Mouse (Mus musculus) midbrain, embryonic 15.5 days (tissue): Measurements from ENCODE around the gene Raver1. TPM values are rescaled to one million over a fixed set of nuclear protein-coding genes. Genes with fewer than 3 reads are reported as not detected.
A peak's percentile ranks its signal among the peaks of the same experiment; 100 is the strongest.

Experiments
- ATAC-seq: fragments of 200-750 bp; cut with Nextera tagmentation; replicated peaks from 2 replicates; pipeline ENCODE4 v1.8.0; 2017; ENCODE audit warnings: moderate TSS enrichment
- H3K27ac ChIP-seq: fragments of 300-500 bp; sonication (generic); 2 replicates; pipeline ENCODE4 v1.5.1; 2015; ENCODE audit warnings: mild to moderate bottlenecking, inconsistent platforms
- H3K27me3 ChIP-seq: fragments of 300-500 bp; sonication (generic); replicated peaks from 2 replicates; pipeline ENCODE4 v1.6.1; 2015; ENCODE audit warnings: inconsistent platforms
- H3K36me3 ChIP-seq: fragments of 300-500 bp; sonication (generic); replicated peaks from 2 replicates; pipeline ENCODE4 v1.6.1; 2015; ENCODE audit warnings: inconsistent platforms
- H3K4me1 ChIP-seq: fragments of 300-500 bp; sonication (generic); 2 replicates; pipeline ENCODE4 v1.6.1; 2015; ENCODE audit warnings: inconsistent platforms
- H3K4me2 ChIP-seq: fragments of 300-500 bp; sonication (generic); 2 replicates; pipeline ENCODE4 v1.6.1; 2015; ENCODE audit warnings: inconsistent platforms, mild to moderate bottlenecking, moderate library complexity
- H3K4me3 ChIP-seq: fragments of 300-500 bp; sonication (generic); 2 replicates; pipeline ENCODE4 v1.5.1; 2015; ENCODE audit warnings: mild to moderate bottlenecking, inconsistent platforms
- H3K9ac ChIP-seq: fragments of 300-500 bp; sonication (generic); 2 replicates; pipeline ENCODE4 v1.6.1; 2015; ENCODE audit warnings: mild to moderate bottlenecking, inconsistent platforms
- H3K9me3 ChIP-seq: fragments of 300-500 bp; sonication (generic); 2 replicates; pipeline ENCODE4 v1.6.1; 2016; ENCODE audit warnings: inconsistent platforms
- WGBS: fragments of 180-500 bp; shearing (Covaris S2); methylation state at CpG from one replicate; pipeline ENCODE4 v1.1.7; 2015; ENCODE audit warnings: mixed read lengths; 5-methylcytosine and 5-hydroxymethylcytosine counted together
- polyA plus RNA-seq: library from polyadenylated mRNA; unstranded; fragments of >200 nt; fragmentation: Nextera tagmentation; extraction: Ambion mirVana; gene quantifications from 2 replicates; pipeline ENCODE4 v1.2.1, GENCODE M21; 2015

The Raver1 gene
- polyA plus RNA-seq, 1 experiment from 2014 or later = 35.0 TPM

- no peaks in the 10 kb centered on the region for H3K36me3 ChIP-seq
- no peak overlapping the region for H3K9ac ChIP-seq
- no peaks in the 10 kb centered on the region for H3K27me3 ChIP-seq
- no peak overlapping the region for H3K27ac ChIP-seq
- 86% methylated on average over 8 of the region's 8 CpGs for WGBS
- no peak overlapping the region for H3K4me3 ChIP-seq
- H3K4me2 ChIP-seq = no peak overlapping the region
- H3K9me3 ChIP-seq = no peaks in the 10 kb centered on the region
- ATAC-seq = no peak
- H3K4me1 ChIP-seq = no peaks in the 10 kb centered on the region
These were observed 6.0 kb upstream of the Raver1 start for GRCm38 (mm10) chr9:21097793-21098192.

DNA sequence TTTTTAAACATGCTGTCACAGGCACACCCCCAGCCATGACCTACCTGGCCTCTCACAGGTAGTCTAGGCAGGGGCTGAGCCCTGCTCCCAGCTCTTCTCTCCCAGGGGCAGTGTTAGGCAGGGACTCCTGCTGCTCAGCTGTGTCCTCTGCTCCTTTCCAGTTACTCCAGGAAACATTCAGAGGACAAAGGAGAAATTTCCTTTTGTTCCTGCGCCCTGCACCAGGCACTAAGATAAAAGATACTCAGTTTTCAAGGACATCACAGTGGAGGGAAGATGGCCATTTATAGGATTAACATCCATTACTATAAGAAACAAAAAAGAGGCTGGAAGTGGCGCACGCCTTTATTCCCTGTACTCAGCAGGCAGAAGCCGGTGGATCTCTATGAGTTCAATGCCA lies 4.2 kb upstream of the Raver1 start:
- WGBS = 55% methylated on average over 4 of the region's 4 CpGs
- no peak overlapping the region for H3K27ac ChIP-seq
- H3K4me2 ChIP-seq = no peak overlapping the region

DNA sequence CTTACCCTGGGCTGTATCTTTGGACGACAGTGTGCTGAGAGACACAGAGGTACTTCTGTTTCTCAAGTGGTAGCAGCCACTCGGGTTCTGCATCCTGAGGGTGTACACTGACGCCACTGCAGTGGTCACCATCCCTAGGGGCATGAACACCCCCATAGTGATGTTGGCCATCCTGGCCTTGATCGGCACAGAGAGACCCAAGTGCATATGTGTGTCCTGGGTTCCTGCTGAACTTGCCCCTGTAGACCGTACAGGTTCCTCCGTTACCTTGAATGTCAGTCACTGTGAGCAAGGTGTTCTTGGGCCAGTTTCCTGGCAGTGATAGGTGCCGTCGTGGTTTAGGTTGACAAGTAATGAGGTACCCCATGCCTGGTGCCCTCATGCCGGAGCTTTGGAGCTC lies 1.6 kb upstream of the Raver1 start:
- WGBS = 92% methylated on average over 9 of the region's 9 CpGs
- Histone ChIP-seq H3K4me1 (peaks cover 21% of the 10 kb centered on the region), H3K27ac (no peak overlapping the region), H3K4me2 (no peak overlapping the region), H3K9me3 (no peaks in the 10 kb centered on the region), H3K36me3 (peaks cover 6% of the 10 kb centered on the region; the same call in 1 of the 2 replicates), H3K9ac (no peak overlapping the region), H3K27me3 (no peaks in the 10 kb centered on the region), H3K4me3 (no peak overlapping the region)
- no peak for ATAC-seq

More for the DNA sequence above, 4.2 kb upstream of the Raver1 start:
- Histone ChIP-seq H3K4me3 (no peak overlapping the region), H3K36me3 (no peaks in the 10 kb centered on the region), H3K9me3 (no peaks in the 10 kb centered on the region), H3K9ac (no peak overlapping the region; the same call in 1 of the 2 replicates), H3K27me3 (no peaks in the 10 kb centered on the region), H3K4me1 (peaks cover 3% of the 10 kb centered on the region)
- no peak for ATAC-seq

DNA sequence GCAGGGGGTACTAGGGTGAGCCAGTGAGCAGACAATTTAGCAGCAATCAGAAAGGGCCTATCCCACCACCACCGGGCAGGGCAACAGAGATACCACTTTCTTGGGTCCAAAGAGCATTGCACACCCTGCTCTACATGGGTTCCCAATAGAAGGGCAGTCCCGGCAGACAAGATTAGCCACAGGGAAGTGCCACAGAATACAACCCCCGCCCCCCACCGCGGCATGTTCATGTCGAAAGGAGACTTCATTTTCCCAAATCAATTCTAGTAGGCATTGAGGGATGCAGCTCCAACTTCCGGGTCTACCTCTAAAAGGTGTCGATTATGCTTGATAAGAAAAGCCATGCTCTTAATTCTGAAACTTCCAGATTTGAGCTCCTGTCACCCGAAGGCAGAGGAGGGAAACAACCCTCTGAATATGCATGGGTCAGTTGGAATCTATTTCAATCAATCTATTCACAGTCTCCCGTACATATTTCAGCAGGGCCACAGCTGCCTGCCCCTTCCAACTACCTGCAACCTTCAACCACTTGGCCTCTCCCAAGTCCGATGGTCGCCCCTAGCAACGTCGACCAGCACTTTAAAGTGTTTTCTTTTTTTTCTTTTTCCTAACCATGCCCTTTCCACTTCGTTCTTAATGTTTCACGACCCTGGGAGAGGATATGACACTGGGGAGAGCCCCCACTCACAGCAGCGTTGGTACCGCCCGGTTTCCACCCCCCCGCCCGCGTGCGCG lies 669 bp downstream of the Raver1 start:
- H3K4me3 ChIP-seq = peak overlapping the region; percentile 78
- ATAC-seq = peak; percentile 46
- WGBS = 3% methylated on average over 24 of the region's 24 CpGs
- H3K9ac ChIP-seq = peak overlapping the region; percentile 67
- H3K27me3 ChIP-seq = no peaks in the 10 kb centered on the region
- H3K36me3 ChIP-seq = peaks cover 21% of the 10 kb centered on the region
- H3K4me1 ChIP-seq = peaks cover 25% of the 10 kb centered on the region
- H3K27ac ChIP-seq = peak overlapping the region; percentile 95
- H3K4me2 ChIP-seq = peak overlapping the region; percentile 89
- no peaks in the 10 kb centered on the region for H3K9me3 ChIP-seq

DNA sequence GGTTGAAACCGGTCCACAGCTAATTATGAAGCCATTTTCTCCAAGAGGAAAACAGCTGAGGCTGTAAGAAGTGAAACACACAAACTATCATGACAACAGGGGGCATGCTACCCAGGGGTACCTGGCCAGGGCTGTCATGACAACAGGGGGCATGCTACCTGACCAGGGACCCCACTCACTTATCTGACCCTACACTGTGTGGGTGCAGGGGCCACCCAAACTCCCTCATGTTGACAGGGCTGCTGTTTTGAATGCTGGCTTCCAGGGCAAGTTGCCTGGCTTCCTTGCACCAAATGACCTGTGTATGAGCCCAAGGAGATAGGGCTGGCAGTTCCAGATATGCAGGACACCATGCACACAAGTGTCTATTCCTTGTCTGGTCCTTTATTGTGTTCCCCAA lies 1.3 kb downstream of the Raver1 start:
- ATAC-seq = no peak
- peaks cover 25% of the 10 kb centered on the region for H3K4me1 ChIP-seq
- WGBS = 96% methylated on average over 1 of the region's 1 CpGs

GRCm38 (mm10) chr9:21083324-21083723 lies 8.5 kb downstream of the Raver1 start:
- WGBS = 70% methylated on average over 3 of the region's 3 CpGs
- no peak overlapping the region for H3K27ac ChIP-seq
- H3K4me3 ChIP-seq = no peak overlapping the region
- ATAC-seq = no peak
- no peaks in the 10 kb centered on the region for H3K27me3 ChIP-seq
- no peak overlapping the region for H3K9ac ChIP-seq
- H3K4me1 ChIP-seq = 0 out of 2 replicates have a peak, but pooled peaks cover 4% of the 10 kb centered on the region
- H3K36me3 ChIP-seq = peaks cover 66% of the 10 kb centered on the region
- no peak overlapping the region for H3K4me2 ChIP-seq
- H3K9me3 ChIP-seq = no peaks in the 10 kb centered on the region

More for the DNA sequence above, 1.3 kb downstream of the Raver1 start:
- Histone ChIP-seq H3K9me3 (no peaks in the 10 kb centered on the region), H3K4me2 (peak overlapping the region; percentile 89), H3K27ac (no peak overlapping the region), H3K36me3 (peaks cover 27% of the 10 kb centered on the region), H3K9ac (peak overlapping the region; percentile 67), H3K4me3 (peak overlapping the region; percentile 78), H3K27me3 (no peaks in the 10 kb centered on the region)

GRCm38 (mm10) chr9:21081127-21081526 lies 10.7 kb downstream of the Raver1 start:
- no peaks in the 10 kb centered on the region for H3K4me1 ChIP-seq
- no peak overlapping the region for H3K9ac ChIP-seq
- no peaks in the 10 kb centered on the region for H3K9me3 ChIP-seq
- no peak for ATAC-seq
- no peak overlapping the region for H3K4me2 ChIP-seq
- H3K4me3 ChIP-seq = no peak overlapping the region
- H3K27ac ChIP-seq = no peak overlapping the region
- no peaks in the 10 kb centered on the region for H3K27me3 ChIP-seq
- H3K36me3 ChIP-seq = peaks cover 68% of the 10 kb centered on the region
- WGBS = 87% methylated on average over 9 of the region's 9 CpGs

DNA sequence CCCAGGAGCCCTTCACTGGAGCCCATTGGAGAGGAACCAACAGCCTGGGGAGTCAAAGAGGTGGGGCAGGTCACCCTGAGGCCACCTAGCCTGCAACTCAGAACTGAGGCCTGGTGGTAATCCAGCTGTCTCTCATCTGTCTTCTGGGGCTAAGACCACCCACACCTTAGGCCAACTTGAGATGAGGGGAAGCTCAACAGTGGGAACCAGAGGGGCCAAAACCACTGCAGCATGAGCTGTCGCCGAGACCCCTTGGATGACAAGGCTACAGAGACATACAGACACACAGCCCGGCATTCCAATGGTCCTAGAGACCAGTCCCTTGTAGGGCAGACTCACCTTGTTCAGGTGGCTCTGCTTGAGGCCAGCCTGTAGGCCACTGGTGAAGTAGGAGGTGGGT lies 16.2 kb downstream of the Raver1 start:
- Histone ChIP-seq H3K4me3 (no peak overlapping the region), H3K36me3 (peaks cover 39% of the 10 kb centered on the region), H3K27ac (no peak overlapping the region), H3K27me3 (no peaks in the 10 kb centered on the region), H3K9me3 (no peaks in the 10 kb centered on the region), H3K9ac (no peak overlapping the region), H3K4me2 (no peak overlapping the region), H3K4me1 (peaks cover 22% of the 10 kb centered on the region)
- 91% methylated on average over 3 of the region's 3 CpGs for WGBS
- ATAC-seq = no peak

DNA sequence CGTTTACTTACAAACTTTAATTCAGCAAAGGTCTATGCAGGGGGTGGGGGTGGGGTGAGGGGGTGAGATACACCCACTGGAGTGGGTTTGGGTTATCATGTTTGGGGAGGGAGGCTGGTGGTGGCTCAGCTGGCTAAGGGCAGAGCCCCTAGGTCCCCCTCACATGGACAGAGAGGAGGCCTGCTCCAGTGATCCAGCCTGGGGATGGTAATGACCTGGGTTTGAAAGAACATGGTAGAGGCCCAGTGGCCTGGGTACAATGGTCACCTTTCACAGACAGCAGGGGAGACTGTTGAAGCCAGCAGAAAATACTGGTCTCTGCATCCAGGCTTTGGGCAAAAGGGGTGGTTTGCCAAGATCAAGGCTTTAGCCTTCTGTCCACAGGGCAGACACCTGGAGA lies 17.6 kb downstream of the Raver1 start:
- ATAC-seq = no peak
- no peak overlapping the region for H3K4me2 ChIP-seq
- 0 out of 2 replicates have a peak overlapping the region, but pooled peaks have one; percentile 65 for H3K27ac ChIP-seq
- peaks cover 25% of the 10 kb centered on the region for H3K36me3 ChIP-seq
- no peak overlapping the region for H3K9ac ChIP-seq
- H3K9me3 ChIP-seq = no peaks in the 10 kb centered on the region
- 88% methylated on average over 1 of the region's 1 CpGs for WGBS
- no peaks in the 10 kb centered on the region for H3K27me3 ChIP-seq
- no peak overlapping the region for H3K4me3 ChIP-seq
- H3K4me1 ChIP-seq = peaks cover 22% of the 10 kb centered on the region

DNA sequence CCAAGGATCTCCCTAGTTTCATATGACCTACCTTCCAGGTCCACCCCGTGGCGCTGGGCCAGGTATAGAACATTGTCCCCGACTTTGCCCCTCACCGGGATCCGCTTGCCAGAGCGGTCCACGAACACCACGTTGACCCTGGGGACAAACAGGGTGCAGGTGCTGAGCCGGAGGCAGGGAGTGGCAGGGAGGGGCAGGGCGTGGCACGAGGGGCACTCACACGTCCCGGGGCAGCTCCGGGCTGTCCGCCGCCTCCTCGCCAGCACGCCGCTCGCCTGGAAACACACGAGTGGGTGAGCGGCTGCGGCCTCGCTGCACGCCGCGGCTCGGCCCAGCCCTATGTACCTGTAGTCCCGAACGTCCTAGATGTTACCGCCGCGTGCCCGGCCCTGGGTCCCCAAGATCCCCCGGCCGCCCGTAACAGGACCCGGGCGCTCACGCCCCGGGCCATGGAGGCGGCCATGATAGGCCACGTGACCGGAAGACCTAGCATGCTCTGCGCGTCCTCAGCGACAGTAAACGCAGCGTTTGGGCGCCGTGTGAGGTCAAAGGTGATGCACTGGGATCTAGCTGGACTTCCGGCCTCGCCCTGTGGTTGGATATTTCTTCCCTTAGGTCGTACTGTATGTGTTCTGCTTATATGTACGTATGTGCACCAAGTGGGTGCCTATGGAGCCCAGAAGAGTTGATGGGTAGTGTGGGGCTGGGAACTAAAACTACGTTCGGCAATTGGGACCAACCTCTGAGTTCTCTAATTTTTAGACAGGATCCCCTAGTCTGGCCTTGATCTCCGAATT lies 18.6 kb downstream of the Raver1 start, which contains the start of the genes Gm49373 and Fdx1l:
Gene Gm49373, minus strand, starts transcription at position 53 of the 797 bp plus-strand sequence.
Gene Fdx1l, minus strand, starts transcription at position 571 of the 797 bp plus-strand sequence.
- peaks cover 19% of the 10 kb centered on the region for H3K36me3 ChIP-seq
- peak within 1 kb of the TSS; percentile 75 for H3K4me3 ChIP-seq
- no peaks in the 10 kb centered on the region for H3K9me3 ChIP-seq
- H3K27ac ChIP-seq = peak within 1 kb of the TSS; percentile 65
- WGBS = 3% methylated on average over 58 of the region's 58 CpGs
- H3K4me2 ChIP-seq = peak within 1 kb of the TSS; percentile 84
- no peaks in the 10 kb centered on the region for H3K27me3 ChIP-seq
- ATAC-seq = peak; percentile 95
- H3K4me1 ChIP-seq = peaks cover 22% of the 10 kb centered on the region
- peak within 1 kb of the TSS; percentile 73 for H3K9ac ChIP-seq

DNA sequence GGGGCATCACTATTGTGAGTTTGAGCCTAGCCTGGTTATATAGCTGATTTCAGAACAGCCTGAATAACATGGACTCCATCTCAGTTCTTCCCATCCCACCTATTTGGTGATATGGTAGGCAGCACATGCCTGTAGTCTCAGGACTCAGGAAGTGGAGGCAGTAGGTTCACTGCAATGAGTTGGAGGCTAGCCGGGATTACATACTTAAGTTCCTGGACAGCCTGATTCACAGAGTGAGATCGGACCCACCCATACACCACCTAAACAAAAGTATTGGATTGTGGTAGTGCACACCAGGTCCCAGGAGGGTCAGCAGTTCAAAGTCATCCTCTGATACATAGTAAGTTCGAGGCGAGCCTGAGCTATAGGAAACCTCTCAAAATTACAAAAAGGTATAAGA lies 19.2 kb downstream of the Raver1 start:
- Histone ChIP-seq H3K4me2 (peak overlapping the region; percentile 84), H3K9me3 (no peaks in the 10 kb centered on the region), H3K9ac (peak overlapping the region; percentile 73), H3K4me1 (peaks cover 22% of the 10 kb centered on the region), H3K27me3 (no peaks in the 10 kb centered on the region), H3K4me3 (peak overlapping the region; percentile 75), H3K27ac (no peak overlapping the region), H3K36me3 (peaks cover 18% of the 10 kb centered on the region)
- ATAC-seq = peak; percentile 29
- 22% methylated on average over 4 of the region's 4 CpGs for WGBS

DNA sequence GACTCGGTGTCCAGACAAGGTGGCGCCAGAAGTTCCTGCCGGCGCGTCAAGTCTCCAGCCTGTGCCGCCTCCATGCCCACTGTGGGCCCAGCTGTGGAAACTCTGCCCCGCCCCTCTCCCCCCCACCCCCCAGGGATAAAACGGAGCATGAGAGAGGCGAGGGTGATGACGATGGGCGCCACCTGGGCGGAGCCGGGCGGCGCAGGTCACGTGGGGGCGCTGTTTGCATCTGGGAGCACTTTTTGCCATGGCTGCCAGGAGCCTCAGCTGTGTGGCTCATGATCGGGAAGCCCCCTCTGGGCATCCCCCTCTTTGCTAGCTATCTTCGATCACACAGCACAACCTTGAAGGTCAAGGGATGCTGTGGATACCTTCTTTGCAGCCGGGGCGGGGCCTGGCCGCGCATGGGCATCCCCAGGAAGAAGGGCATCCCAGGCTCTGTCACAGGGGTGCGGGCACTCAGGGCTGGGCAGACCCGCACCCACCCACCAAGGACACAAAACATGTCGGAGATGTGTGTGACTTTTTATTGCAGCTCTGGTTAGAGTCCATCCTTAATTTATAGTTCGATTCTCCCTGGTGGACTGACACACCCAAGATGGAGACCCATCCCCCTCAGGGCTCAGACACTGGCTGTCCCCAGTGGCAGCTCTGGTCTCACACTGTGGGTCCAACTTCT lies 24.7 kb downstream of the Raver1 start, which contains the start of gene Zglp1:
Gene Zglp1, minus strand, starts transcription at position 88 of the 679 bp plus-strand sequence.
- no peaks in the 10 kb centered on the region for H3K9me3 ChIP-seq
- no peaks in the 10 kb centered on the region for H3K27me3 ChIP-seq
- 0 out of 2 replicates have a peak, but pooled peaks have one; percentile 53 for ATAC-seq
- H3K27ac ChIP-seq = no peak within 1 kb of the TSS
- peaks cover 24% of the 10 kb centered on the region for H3K36me3 ChIP-seq
- H3K4me3 ChIP-seq = no peak within 1 kb of the TSS
- no peak within 1 kb of the TSS for H3K4me2 ChIP-seq
- peaks cover 7% of the 10 kb centered on the region for H3K4me1 ChIP-seq
- WGBS = 90% methylated on average over 27 of the region's 27 CpGs
- no peak within 1 kb of the TSS for H3K9ac ChIP-seq
